Mouse (Mus musculus): ENCODE results near the gene Wdr66. TPM values are rescaled to one million over a fixed set of nuclear protein-coding genes. Genes with fewer than 3 reads are reported as not detected.
A peak's percentile ranks its signal among the peaks of the same experiment; 100 is the strongest.

Wdr66 gene
- polyA plus RNA-seq, 1 experiment from 2014 or later: 6.8 TPM

DNA sequence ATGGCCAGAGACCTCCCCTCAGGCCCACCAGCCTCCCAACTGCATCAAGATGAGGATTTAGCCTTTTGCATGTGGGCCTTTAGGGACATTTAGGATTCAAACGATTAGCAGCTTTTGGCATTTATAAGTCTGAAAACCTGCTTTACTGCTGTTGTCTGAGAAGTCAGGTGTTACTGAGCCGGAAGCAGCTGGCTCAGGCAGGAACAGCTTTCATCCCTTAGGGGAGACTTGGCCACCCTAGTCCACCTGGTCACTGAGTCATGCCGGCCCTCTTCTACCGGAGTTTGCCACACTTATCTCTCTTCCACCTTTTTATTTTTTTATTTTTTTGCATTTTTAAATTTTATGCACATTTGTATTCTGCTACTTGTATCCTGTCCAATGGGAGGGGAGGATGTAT, 105.4 kb downstream of the Wdr66 start:
- Histone ChIP-seq H3K36me3 (replicated peaks; ENCODE audit: control insufficient read depth, insufficient read depth, low read depth, low read length) (peaks cover 9% of the 10 kb centered on the region), H3K27ac (replicated peaks; ENCODE audit: low read depth, low read length) (no peak overlapping the region)
- WGBS: 95% methylated on average over 4 of the region's 4 CpGs

DNA sequence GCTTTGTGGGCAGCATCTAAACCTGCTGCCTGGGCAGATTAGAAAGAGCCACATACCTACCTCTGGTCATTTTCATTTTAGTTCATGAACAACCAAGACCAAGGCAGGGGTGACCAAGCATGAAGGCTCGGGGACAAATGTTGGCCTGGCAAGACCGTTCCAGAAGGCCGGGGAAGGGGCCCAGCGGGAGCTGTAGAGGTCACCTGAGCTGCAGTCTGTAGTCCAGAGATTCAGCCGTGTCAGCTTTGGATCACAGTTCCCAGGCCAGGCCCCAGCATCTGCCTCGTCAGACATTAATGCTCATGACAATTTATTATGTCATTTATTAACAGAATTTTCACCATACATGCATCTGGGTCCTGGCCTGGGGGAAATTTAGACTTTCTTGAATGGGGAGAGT, 107.5 kb downstream of the Wdr66 start:
- DNase-seq (ENCODE audit: low spot score) (no peak), ATAC-seq (replicated peaks; ENCODE audit: insufficient number of reproducible peaks, low FRiP score, low TSS enrichment, low read depth) (no peak)
- H3K9me3 ChIP-seq (replicated peaks; ENCODE audit: control insufficient read depth, low read length): no peaks in the 10 kb centered on the region
- H3K27ac ChIP-seq (replicated peaks; ENCODE audit: low read depth, low read length): no peak overlapping the region
- H3K4me1 ChIP-seq (ENCODE audit: control insufficient read depth, insufficient read depth, low read length): no peaks in the 10 kb centered on the region
- peaks cover 15% of the 10 kb centered on the region for H3K36me3 ChIP-seq (replicated peaks; ENCODE audit: control insufficient read depth, insufficient read depth, low read depth, low read length)
- H3K27me3 ChIP-seq (ENCODE audit: control insufficient read depth, insufficient read depth, low read length): no peaks in the 10 kb centered on the region
- no peak overlapping the region for H3K4me2 ChIP-seq (ENCODE audit: low read depth, low read length)
- H3K4me3 ChIP-seq (ENCODE audit: low read depth, low read length): no peak overlapping the region
- WGBS: 90% methylated on average over 6 of the region's 6 CpGs
- H3K9ac ChIP-seq (replicated peaks; ENCODE audit: low read length): no peak overlapping the region

More for the DNA sequence above, 105.4 kb downstream of the Wdr66 start:
- Histone ChIP-seq H3K9me3 (replicated peaks; ENCODE audit: control insufficient read depth, low read length) (no peaks in the 10 kb centered on the region), H3K4me2 (ENCODE audit: low read depth, low read length) (no peak overlapping the region), H3K9ac (replicated peaks; ENCODE audit: low read length) (no peak overlapping the region), H3K4me1 (ENCODE audit: control insufficient read depth, insufficient read depth, low read length) (no peaks in the 10 kb centered on the region), H3K27me3 (ENCODE audit: control insufficient read depth, insufficient read depth, low read length) (no peaks in the 10 kb centered on the region), H3K4me3 (ENCODE audit: low read depth, low read length) (no peak overlapping the region)
- no peak for ATAC-seq (replicated peaks; ENCODE audit: insufficient number of reproducible peaks, low FRiP score, low TSS enrichment, low read depth)
- DNase-seq (ENCODE audit: low spot score): no peak

- DNase-seq (ENCODE audit: low spot score): no peak
- no peak overlapping the region for H3K27ac ChIP-seq (replicated peaks; ENCODE audit: low read depth, low read length)
- H3K4me2 ChIP-seq (ENCODE audit: low read depth, low read length): no peak overlapping the region
- H3K9me3 ChIP-seq (replicated peaks; ENCODE audit: control insufficient read depth, low read length): no peaks in the 10 kb centered on the region
- WGBS: 93% methylated on average over 4 of the region's 4 CpGs
- no peak for ATAC-seq (replicated peaks; ENCODE audit: insufficient number of reproducible peaks, low FRiP score, low TSS enrichment, low read depth)
- peaks cover 11% of the 10 kb centered on the region for H3K36me3 ChIP-seq (replicated peaks; ENCODE audit: control insufficient read depth, insufficient read depth, low read depth, low read length)
- H3K27me3 ChIP-seq (ENCODE audit: control insufficient read depth, insufficient read depth, low read length): no peaks in the 10 kb centered on the region
- no peak overlapping the region for H3K9ac ChIP-seq (replicated peaks; ENCODE audit: low read length)
- H3K4me1 ChIP-seq (ENCODE audit: control insufficient read depth, insufficient read depth, low read length): no peaks in the 10 kb centered on the region
- H3K4me3 ChIP-seq (ENCODE audit: low read depth, low read length): no peak overlapping the region
Measured at GRCm38 (mm10) chr5:123362911-123363310, 111.0 kb downstream of the Wdr66 start.

- ATAC-seq (replicated peaks; ENCODE audit: insufficient number of reproducible peaks, low FRiP score, low TSS enrichment, low read depth) (no peak), DNase-seq (ENCODE audit: low spot score) (no peak)
Measured at GRCm38 (mm10) chr5:123364302-123364971, 112.5 kb downstream of the Wdr66 start.

GRCm38 (mm10) chr5:123368869-123369488, 117.1 kb downstream of the Wdr66 start:
- H3K9ac ChIP-seq (replicated peaks; ENCODE audit: low read length): no peak overlapping the region
- H3K27me3 ChIP-seq (ENCODE audit: control insufficient read depth, insufficient read depth, low read length): no peaks in the 10 kb centered on the region

More at GRCm38 (mm10) chr5:123364302-123364971, 112.5 kb downstream of the Wdr66 start:
- Histone ChIP-seq H3K9me3 (replicated peaks; ENCODE audit: control insufficient read depth, low read length) (no peaks in the 10 kb centered on the region), H3K36me3 (replicated peaks; ENCODE audit: control insufficient read depth, insufficient read depth, low read depth, low read length) (peaks cover 11% of the 10 kb centered on the region), H3K27me3 (ENCODE audit: control insufficient read depth, insufficient read depth, low read length) (no peaks in the 10 kb centered on the region), H3K4me1 (ENCODE audit: control insufficient read depth, insufficient read depth, low read length) (no peaks in the 10 kb centered on the region), H3K9ac (replicated peaks; ENCODE audit: low read length) (no peak overlapping the region), H3K4me2 (ENCODE audit: low read depth, low read length) (no peak overlapping the region), H3K27ac (replicated peaks; ENCODE audit: low read depth, low read length) (no peak overlapping the region), H3K4me3 (ENCODE audit: low read depth, low read length) (no peak overlapping the region)
- 89% methylated on average over 11 of the region's 11 CpGs for WGBS

DNA sequence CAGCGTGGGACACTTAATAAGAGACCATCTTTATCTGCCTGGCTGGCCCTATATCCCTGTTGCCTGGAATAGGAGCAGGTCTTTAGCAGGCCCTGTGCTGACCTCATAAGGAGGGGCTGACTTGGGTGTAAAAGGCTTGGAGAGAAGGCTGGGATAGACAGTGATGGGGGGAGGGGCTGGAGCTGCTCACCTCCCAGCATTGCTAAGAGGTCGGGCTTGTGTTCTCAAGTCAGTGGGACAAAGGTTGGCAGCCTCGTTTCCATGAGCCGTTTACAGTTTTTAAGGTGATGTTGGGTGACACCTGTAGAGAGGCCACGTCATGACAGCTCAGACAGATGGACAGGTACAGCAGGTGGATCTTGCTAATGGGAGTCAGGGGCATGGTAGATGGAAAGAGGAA, 118.1 kb downstream of the Wdr66 start:
- ATAC-seq (replicated peaks; ENCODE audit: insufficient number of reproducible peaks, low FRiP score, low TSS enrichment, low read depth): no peak
- Histone ChIP-seq H3K4me3 (ENCODE audit: low read depth, low read length) (no peak overlapping the region), H3K9ac (replicated peaks; ENCODE audit: low read length) (no peak overlapping the region), H3K27ac (replicated peaks; ENCODE audit: low read depth, low read length) (no peak overlapping the region), H3K36me3 (replicated peaks; ENCODE audit: control insufficient read depth, insufficient read depth, low read depth, low read length) (peaks cover 12% of the 10 kb centered on the region), H3K4me1 (ENCODE audit: control insufficient read depth, insufficient read depth, low read length) (no peaks in the 10 kb centered on the region), H3K9me3 (replicated peaks; ENCODE audit: control insufficient read depth, low read length) (no peaks in the 10 kb centered on the region), H3K27me3 (ENCODE audit: control insufficient read depth, insufficient read depth, low read length) (no peaks in the 10 kb centered on the region), H3K4me2 (ENCODE audit: low read depth, low read length) (no peak overlapping the region)
- no peak for DNase-seq (ENCODE audit: low spot score)
- WGBS: 94% methylated on average over 5 of the region's 5 CpGs

More at GRCm38 (mm10) chr5:123368869-123369488, 117.1 kb downstream of the Wdr66 start:
- Histone ChIP-seq H3K4me2 (ENCODE audit: low read depth, low read length) (no peak overlapping the region), H3K4me1 (ENCODE audit: control insufficient read depth, insufficient read depth, low read length) (no peaks in the 10 kb centered on the region), H3K9me3 (replicated peaks; ENCODE audit: control insufficient read depth, low read length) (no peaks in the 10 kb centered on the region), H3K27ac (replicated peaks; ENCODE audit: low read depth, low read length) (no peak overlapping the region), H3K4me3 (ENCODE audit: low read depth, low read length) (no peak overlapping the region), H3K36me3 (replicated peaks; ENCODE audit: control insufficient read depth, insufficient read depth, low read depth, low read length) (peaks cover 13% of the 10 kb centered on the region)
- ATAC-seq (replicated peaks; ENCODE audit: insufficient number of reproducible peaks, low FRiP score, low TSS enrichment, low read depth) (no peak), DNase-seq (ENCODE audit: low spot score) (peak; percentile 73)
- WGBS: 80% methylated on average over 13 of the region's 13 CpGs

GRCm38 (mm10) chr5:123375262-123375661, 123.4 kb downstream of the Wdr66 start:
- H3K9ac ChIP-seq (replicated peaks; ENCODE audit: low read length): no peak overlapping the region
- no peak overlapping the region for H3K4me3 ChIP-seq (ENCODE audit: low read depth, low read length)
- peaks cover 7% of the 10 kb centered on the region for H3K36me3 ChIP-seq (replicated peaks; ENCODE audit: control insufficient read depth, insufficient read depth, low read depth, low read length)
- DNase-seq (ENCODE audit: low spot score) (no peak), ATAC-seq (replicated peaks; ENCODE audit: insufficient number of reproducible peaks, low FRiP score, low TSS enrichment, low read depth) (no peak)
- H3K27ac ChIP-seq (replicated peaks; ENCODE audit: low read depth, low read length): no peak overlapping the region
- no peaks in the 10 kb centered on the region for H3K9me3 ChIP-seq (replicated peaks; ENCODE audit: control insufficient read depth, low read length)
- H3K4me2 ChIP-seq (ENCODE audit: low read depth, low read length): no peak overlapping the region
- H3K27me3 ChIP-seq (ENCODE audit: control insufficient read depth, insufficient read depth, low read length): no peaks in the 10 kb centered on the region
- no peaks in the 10 kb centered on the region for H3K4me1 ChIP-seq (ENCODE audit: control insufficient read depth, insufficient read depth, low read length)
- 91% methylated on average over 10 of the region's 10 CpGs for WGBS

DNA sequence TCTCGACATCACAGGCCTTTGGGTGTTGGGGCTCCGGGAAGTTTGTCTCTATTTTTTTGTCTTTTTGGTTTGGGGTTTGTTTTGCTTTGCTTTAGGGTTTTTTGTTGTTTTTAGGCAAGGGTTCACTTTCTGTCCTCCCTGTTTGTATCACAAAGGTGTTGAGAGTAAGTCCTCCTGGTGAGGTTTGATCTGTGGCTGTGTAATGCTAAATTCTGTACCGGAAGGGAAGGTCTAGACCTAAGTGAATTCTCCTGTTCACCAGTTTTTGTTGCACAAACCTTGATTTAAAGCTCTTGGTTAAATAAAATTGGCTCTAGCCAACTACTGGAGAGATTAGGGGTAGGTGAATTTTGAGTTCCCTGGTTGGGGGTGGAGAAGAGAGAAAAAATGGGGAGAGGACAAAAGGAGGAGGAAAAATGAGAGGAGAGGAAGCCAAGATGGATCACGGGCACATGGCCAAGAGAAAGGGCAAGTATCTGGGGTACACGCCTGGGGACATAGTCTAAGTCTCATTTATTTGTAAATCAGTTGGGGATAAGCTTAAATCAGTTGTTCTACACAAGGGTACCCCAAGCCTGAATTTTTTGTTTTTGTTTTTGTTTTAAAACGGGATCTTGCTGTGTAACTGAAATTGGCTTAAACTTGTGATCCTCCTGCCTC, 124.0 kb downstream of the Wdr66 start:
- H3K9me3 ChIP-seq (replicated peaks; ENCODE audit: control insufficient read depth, low read length): no peaks in the 10 kb centered on the region
- H3K4me2 ChIP-seq (ENCODE audit: low read depth, low read length): no peak overlapping the region
- no peak overlapping the region for H3K4me3 ChIP-seq (ENCODE audit: low read depth, low read length)
- WGBS: 93% methylated on average over 6 of the region's 6 CpGs
- peaks cover 6% of the 10 kb centered on the region for H3K36me3 ChIP-seq (replicated peaks; ENCODE audit: control insufficient read depth, insufficient read depth, low read depth, low read length)
- ATAC-seq (replicated peaks; ENCODE audit: insufficient number of reproducible peaks, low FRiP score, low TSS enrichment, low read depth) (no peak), DNase-seq (ENCODE audit: low spot score) (no peak)
- H3K9ac ChIP-seq (replicated peaks; ENCODE audit: low read length): no peak overlapping the region
- no peaks in the 10 kb centered on the region for H3K27me3 ChIP-seq (ENCODE audit: control insufficient read depth, insufficient read depth, low read length)
- H3K27ac ChIP-seq (replicated peaks; ENCODE audit: low read depth, low read length): no peak overlapping the region
- no peaks in the 10 kb centered on the region for H3K4me1 ChIP-seq (ENCODE audit: control insufficient read depth, insufficient read depth, low read length)

All from embryonic facial prominence, embryonic 11.5 days (tissue).